Mouse (Mus musculus) hindbrain, postnatal 0 days (tissue): ENCODE measurements around the gene Fads2. TPM values are rescaled to one million over a fixed set of nuclear protein-coding genes. Genes with fewer than 3 reads are reported as not detected.

Experiments
- ATAC-seq: fragments of 200-750 bp; cut with Nextera tagmentation; 2 replicates; pipeline ENCODE4 v1.8.0; 2017; ENCODE audit warnings: mild to moderate bottlenecking, moderate TSS enrichment, moderate library complexity
- DNase-seq: peaks from one replicate; pipeline ENCODE4 v3.0.0-alpha.2; 2015; ENCODE audit warnings: low spot score
- H3K27ac ChIP-seq: fragments of 300-500 bp; sonication (generic); 2 replicates; pipeline ENCODE4 v1.5.1; 2014; ENCODE audit warnings: mild to moderate bottlenecking
- H3K27me3 ChIP-seq: fragments of 300-500 bp; sonication (generic); 2 replicates; pipeline ENCODE4 v1.6.1; 2014; ENCODE audit warnings: low read length, mixed read lengths; ENCODE audit not compliant: insufficient read depth
- H3K36me3 ChIP-seq: fragments of 300-500 bp; sonication (generic); 2 replicates; pipeline ENCODE4 v1.6.1; 2014; ENCODE audit warnings: low read length, mixed read lengths; ENCODE audit not compliant: insufficient read depth
- H3K4me1 ChIP-seq: fragments of 300-500 bp; sonication (generic); 2 replicates; pipeline ENCODE4 v1.6.1; 2014; ENCODE audit warnings: antibody characterized with exemption, low read length, mixed read lengths; ENCODE audit not compliant: insufficient read depth
- H3K4me2 ChIP-seq: fragments of 300-500 bp; sonication (generic); 2 replicates; pipeline ENCODE4 v1.6.1; 2014; ENCODE audit warnings: low read depth, mild to moderate bottlenecking, low read length, moderate library complexity, mixed read lengths
- H3K4me3 ChIP-seq: fragments of 300-500 bp; sonication (generic); 2 replicates; pipeline ENCODE4 v1.5.1; 2014; ENCODE audit warnings: low read length
- H3K9ac ChIP-seq: fragments of 300-500 bp; sonication (generic); replicated peaks from 2 replicates; pipeline ENCODE4 v1.6.1; 2014; ENCODE audit warnings: mild to moderate bottlenecking, low read length, moderate library complexity, mixed read lengths
- H3K9me3 ChIP-seq: fragments of 300-500 bp; sonication (generic); 2 replicates; pipeline ENCODE4 v1.6.1; 2016; ENCODE audit warnings: low read length, mixed read lengths
- CTCF ChIP-seq: IDR thresholded peaks from 2 replicates; pipeline ENCODE4 v1.5.1; 2016; ENCODE audit warnings: antibody characterized with exemption, control low read depth, low read depth
- WGBS: fragments of 180-500 bp; shearing (Covaris S2); extraction: QIAGEN DNeasy Blood & Tissue Kit; methylation state at CpG from one replicate; pipeline ENCODE4 v1.1.7; 2014; 5-methylcytosine and 5-hydroxymethylcytosine counted together
- polyA plus RNA-seq: library from polyadenylated mRNA; unstranded; fragments of >200 nt; fragmentation: Nextera tagmentation; extraction: Ambion mirVana; gene quantifications from 2 replicates; pipeline ENCODE4 v1.2.1, GENCODE M21; 2015
- total RNA-seq: library from RNA; depleted of rRNA; stranded (reverse); fragments of >200 nt; gene quantifications from 2 replicates; pipeline ENCODE4 v1.2.3, GENCODE M21; 2014; rRNA removed

Gene Fads2
- total and polyA plus RNA-seq, 2 experiments from 2014 or later: 260 to 330 TPM

GRCm38 (mm10) chr19:10013348-10013747, 88.2 kb downstream of the Fads2 start:
- H3K27me3 ChIP-seq: no peaks in the 10 kb centered on the region
- ATAC-seq: no peak
- no peak overlapping the region; the same call in 1 of the 2 replicates for H3K27ac ChIP-seq
- TF ChIP-seq CTCF: no peak
- no peak overlapping the region for H3K4me2 ChIP-seq
- no peak overlapping the region for H3K9ac ChIP-seq
- H3K4me3 ChIP-seq: no peak overlapping the region
- H3K36me3 ChIP-seq: no peaks in the 10 kb centered on the region
- no peaks in the 10 kb centered on the region for H3K9me3 ChIP-seq
- 52% methylated on average over 3 of the region's 3 CpGs for WGBS
- no peak for DNase-seq
- H3K4me1 ChIP-seq: peaks cover 7% of the 10 kb centered on the region

- ATAC-seq: no peak
- H3K36me3 ChIP-seq: no peaks in the 10 kb centered on the region
- peaks cover 4% of the 10 kb centered on the region for H3K4me1 ChIP-seq
- H3K4me2 ChIP-seq: no peak overlapping the region
- no peaks in the 10 kb centered on the region for H3K27me3 ChIP-seq
- TF ChIP-seq CTCF: no peak
- H3K27ac ChIP-seq: no peak overlapping the region; the same call in 1 of the 2 replicates
- no peaks in the 10 kb centered on the region for H3K9me3 ChIP-seq
- H3K9ac ChIP-seq: no peak overlapping the region
- no peak for DNase-seq
- H3K4me3 ChIP-seq: no peak overlapping the region
- 50% methylated on average over 6 of the region's 6 CpGs for WGBS
These were observed 88.7 kb downstream of the Fads2 start for GRCm38 (mm10) chr19:10012827-10013278.

Other genes starting within 250 kb of the Fads2 start
- gene Incenp, start 202.2 kb downstream of the Fads2 start, total RNA-seq: 11.4 and 16.2 TPM in 2 replicates
- 26.4 and 27.2 TPM in 2 replicates for gene Incenp, start 202.2 kb downstream of the Fads2 start, polyA plus RNA-seq
- gene Fth1, start 121.1 kb downstream of the Fads2 start, total RNA-seq: 301 and 443 TPM in 2 replicates
- 2,616 and 2,786 TPM in 2 replicates for gene Fth1, start 121.1 kb downstream of the Fads2 start, polyA plus RNA-seq
- gene Best1, start 100.1 kb downstream of the Fads2 start, total RNA-seq: 0.86 and 1.5 TPM in 2 replicates
- gene Best1, start 100.1 kb downstream of the Fads2 start, polyA plus RNA-seq: 2.6 and 3.0 TPM in 2 replicates
- gene Rab3il1, start 100.1 kb downstream of the Fads2 start, total RNA-seq: 19.7 and 23.0 TPM in 2 replicates
- 20.1 and 22.2 TPM in 2 replicates for gene Rab3il1, start 100.1 kb downstream of the Fads2 start, polyA plus RNA-seq
- gene Fads3, start 60.2 kb downstream of the Fads2 start, total RNA-seq: 52.5 and 59.0 TPM in 2 replicates
- gene Fads3, start 60.2 kb downstream of the Fads2 start, polyA plus RNA-seq: 35.1 and 37.4 TPM in 2 replicates
- gene Fads1, start 81.1 kb upstream of the Fads2 start, total RNA-seq: 198 and 208 TPM in 2 replicates
- gene Fads1, start 81.1 kb upstream of the Fads2 start, polyA plus RNA-seq: 148 and 151 TPM in 2 replicates
- gene Tmem258, start 102.3 kb upstream of the Fads2 start, total RNA-seq: 73.3 and 98.1 TPM in 2 replicates
- 312 and 324 TPM in 2 replicates for gene Tmem258, start 102.3 kb upstream of the Fads2 start, polyA plus RNA-seq
- gene Fen1, start 102.4 kb upstream of the Fads2 start, total RNA-seq: 26.5 and 30.5 TPM in 2 replicates
- 28.4 and 30.2 TPM in 2 replicates for gene Fen1, start 102.4 kb upstream of the Fads2 start, polyA plus RNA-seq
- 5.1 and 5.9 TPM in 2 replicates for gene Myrf, start 139.0 kb upstream of the Fads2 start, total RNA-seq
- gene Myrf, start 139.0 kb upstream of the Fads2 start, polyA plus RNA-seq: 1.7 and 2.0 TPM in 2 replicates
- 33.7 and 35.0 TPM in 2 replicates for gene Dagla, start 203.1 kb upstream of the Fads2 start, total RNA-seq
- 9.0 and 10.9 TPM in 2 replicates for gene Dagla, start 203.1 kb upstream of the Fads2 start, polyA plus RNA-seq